Comparison of ENCODE assay signal across 8 mouse cellular contexts in genomic region chr10:80018739-80019297, GRCm38 (mm10). TPM values are rescaled to one million over a fixed set of nuclear protein-coding genes. Genes with fewer than 3 reads are reported as not detected.
DNase-seq lines count a peak whose midpoint lies in the region; ATAC-seq and TF ChIP-seq lines count a peak whose summit lies in the region.

No protein-coding gene starts in this region.

- peak overlapping the region; percentile 59; the same call in 1 of the 2 replicates for H3K9ac ChIP-seq in kidney, embryonic 14.5 days (ENCODE audit: low read depth, low read length)
- H3K9ac ChIP-seq in embryonic facial prominence, embryonic 12.5 days = peak overlapping the region; percentile 17; the same call in 1 of the 2 replicates
- H3K9ac ChIP-seq in kidney, postnatal 0 days (ENCODE audit: low read depth, low read length) = 0 out of 2 replicates have a peak overlapping the region, but pooled peaks have one; percentile 1

- no peak for TF ChIP-seq CTCF in kidney, postnatal 0 days (IDR thresholded peaks at IDR 0.05; ENCODE audit: low read depth)

- peak; percentile 55 for ATAC-seq in kidney, embryonic 14.5 days (ENCODE audit: low FRiP score, low TSS enrichment)
- 0 out of 2 replicates have a peak, but pooled peaks have one; percentile 8 for ATAC-seq in embryonic facial prominence, embryonic 12.5 days (ENCODE audit: insufficient number of reproducible peaks, insufficient read depth, low FRiP score, low TSS enrichment)
- peak; percentile 55 for ATAC-seq in kidney, postnatal 0 days (replicated peaks; ENCODE audit: low FRiP score, low read depth)
- peak; percentile 23 for ATAC-seq in megakaryocyte, adult 5-6 weeks (ENCODE audit: poor library complexity, severe bottlenecking)

- peak overlapping the region; percentile 32 for H3K4me3 ChIP-seq in kidney, embryonic 14.5 days (ENCODE audit: low read length)
- H3K4me3 ChIP-seq in embryonic facial prominence, embryonic 12.5 days = no peak overlapping the region
- no peak overlapping the region for H3K4me3 ChIP-seq in kidney, postnatal 0 days (replicated peaks; ENCODE audit: low read depth, low read length)

- peaks cover 19% of the 10 kb centered on the region for H3K27me3 ChIP-seq in kidney, embryonic 14.5 days (ENCODE audit: control insufficient read depth, insufficient read depth, low read length)
- peaks cover 43% of the 10 kb centered on the region for H3K27me3 ChIP-seq in embryonic facial prominence, embryonic 12.5 days
- 0 out of 2 replicates have a peak, but pooled peaks cover 2% of the 10 kb centered on the region for H3K27me3 ChIP-seq in kidney, postnatal 0 days (ENCODE audit: insufficient read depth, low read length)

- no peaks in the 10 kb centered on the region for H3K36me3 ChIP-seq in kidney, embryonic 14.5 days (ENCODE audit: control insufficient read depth, insufficient read depth, low read length)
- no peaks in the 10 kb centered on the region for H3K36me3 ChIP-seq in embryonic facial prominence, embryonic 12.5 days
- H3K36me3 ChIP-seq in kidney, postnatal 0 days (ENCODE audit: insufficient read depth, low read length) = no peaks in the 10 kb centered on the region

- H3K27ac ChIP-seq in kidney, embryonic 14.5 days (ENCODE audit: low read depth, low read length) = peak overlapping the region; percentile 55
- no peak overlapping the region for H3K27ac ChIP-seq in embryonic facial prominence, embryonic 12.5 days
- no peak overlapping the region for H3K27ac ChIP-seq in kidney, postnatal 0 days

- no peaks in the 10 kb centered on the region for H3K9me3 ChIP-seq in kidney, embryonic 14.5 days (ENCODE audit: control insufficient read depth, low read length)
- H3K9me3 ChIP-seq in embryonic facial prominence, embryonic 12.5 days = no peaks in the 10 kb centered on the region
- H3K9me3 ChIP-seq in kidney, postnatal 0 days (replicated peaks; ENCODE audit: low read length) = no peaks in the 10 kb centered on the region

- WGBS in kidney, embryonic 14.5 days = 1% methylated on average over 12 of the region's 15 CpGs
- WGBS in embryonic facial prominence, embryonic 12.5 days = 6% methylated on average over 10 of the region's 15 CpGs
- WGBS in kidney, postnatal 0 days = 5% methylated on average over 15 of the region's 15 CpGs

- no peak for DNase-seq in kidney, adult 8-10 months
- DNase-seq in kidney, postnatal 0 days (ENCODE audit: low spot score) = no peak
- DNase-seq in thymus, postnatal 36 days = peak; percentile 72
- no peak for DNase-seq in adrenal gland, postnatal 10 days
- DNase-seq in testis, postnatal 10 days (ENCODE audit: low spot score) = no peak

- H3K4me1 ChIP-seq in kidney, embryonic 14.5 days (ENCODE audit: control insufficient read depth, insufficient read depth, low read length) = peaks cover 18% of the 10 kb centered on the region
- peaks cover 19% of the 10 kb centered on the region for H3K4me1 ChIP-seq in embryonic facial prominence, embryonic 12.5 days
- H3K4me1 ChIP-seq in kidney, postnatal 0 days (replicated peaks; ENCODE audit: insufficient read depth, low read length) = peaks cover 8% of the 10 kb centered on the region; the same call in 1 of the 2 replicates

- H3K4me2 ChIP-seq in kidney, embryonic 14.5 days (replicated peaks; ENCODE audit: low read depth, low read length) = peak overlapping the region; percentile 47
- peak overlapping the region; percentile 28 for H3K4me2 ChIP-seq in embryonic facial prominence, embryonic 12.5 days (replicated peaks)
- H3K4me2 ChIP-seq in kidney, postnatal 0 days (ENCODE audit: low read length) = peak overlapping the region; percentile 2

RNA-seq across cellular contexts. Expression of gene Arhgap45, which starts 2.4 kb away (rescaled TPM):
- 4.8 and 7.7 TPM in 2 replicates for polyA plus RNA-seq in kidney, embryonic 14.5 days (2014; fragmentation: Nextera tagmentation; extraction: Ambion mirVana)
- 7.1 and 8.1 TPM in 2 replicates for polyA plus RNA-seq in embryonic facial prominence, embryonic 12.5 days (2016; fragmentation: Nextera tagmentation; extraction: Ambion mirVana)
- polyA plus RNA-seq in kidney, postnatal 0 days (2015; fragmentation: Nextera tagmentation; extraction: Ambion mirVana) = 4.0 and 4.6 TPM in 2 replicates
- total RNA-seq in megakaryocyte, adult 5-6 weeks (2015) = 135 and 140 TPM in 2 replicates
- total RNA-seq in megakaryocyte, adult 5-6 weeks (2017) = 235 and 237 TPM in 2 replicates
- 10 to 100 TPM; 11.9 to 12.7 TPM for total RNA-seq in adrenal gland, postnatal 10 days (2021)

RNA-seq across cellular contexts. Expression of gene Polr2e, which starts 20.8 kb away (rescaled TPM):
- 276 and 310 TPM in 2 replicates for polyA plus RNA-seq in kidney, embryonic 14.5 days (2014; fragmentation: Nextera tagmentation; extraction: Ambion mirVana)
- polyA plus RNA-seq in embryonic facial prominence, embryonic 12.5 days (2016; fragmentation: Nextera tagmentation; extraction: Ambion mirVana) = 227 and 245 TPM in 2 replicates
- 208 and 210 TPM in 2 replicates for polyA plus RNA-seq in kidney, postnatal 0 days (2015; fragmentation: Nextera tagmentation; extraction: Ambion mirVana)
- total RNA-seq in megakaryocyte, adult 5-6 weeks (2015) = 70.2 and 70.7 TPM in 2 replicates
- total RNA-seq in megakaryocyte, adult 5-6 weeks (2017) = 58.4 and 69.2 TPM in 2 replicates
- 100 to 1,000 TPM in 1 of 2 experiments, 10 to 100 TPM in 1; 96.5 to 102 TPM for total RNA-seq in adrenal gland, postnatal 10 days (2021)

RNA-seq across cellular contexts. Expression of gene Abca7, which starts 22.5 kb away (rescaled TPM):
- polyA plus RNA-seq in kidney, embryonic 14.5 days (2014; fragmentation: Nextera tagmentation; extraction: Ambion mirVana) = 1.8 and 2.7 TPM in 2 replicates
- 2.6 and 3.9 TPM in 2 replicates for polyA plus RNA-seq in embryonic facial prominence, embryonic 12.5 days (2016; fragmentation: Nextera tagmentation; extraction: Ambion mirVana)
- 2.4 and 2.6 TPM in 2 replicates for polyA plus RNA-seq in kidney, postnatal 0 days (2015; fragmentation: Nextera tagmentation; extraction: Ambion mirVana)
- total RNA-seq in megakaryocyte, adult 5-6 weeks (2015) = 32.6 and 34.7 TPM in 2 replicates
- 33.6 and 37.4 TPM in 2 replicates for total RNA-seq in megakaryocyte, adult 5-6 weeks (2017)
- total RNA-seq in adrenal gland, postnatal 10 days (2021) = 10 to 100 TPM; 16.0 to 19.8 TPM

RNA-seq across cellular contexts. Expression of gene Gpx4, which starts 28.1 kb away (rescaled TPM):
- polyA plus RNA-seq in kidney, embryonic 14.5 days (2014; fragmentation: Nextera tagmentation; extraction: Ambion mirVana) = 552 and 641 TPM in 2 replicates
- polyA plus RNA-seq in embryonic facial prominence, embryonic 12.5 days (2016; fragmentation: Nextera tagmentation; extraction: Ambion mirVana) = 475 and 505 TPM in 2 replicates
- polyA plus RNA-seq in kidney, postnatal 0 days (2015; fragmentation: Nextera tagmentation; extraction: Ambion mirVana) = 901 and 946 TPM in 2 replicates
- 259 and 303 TPM in 2 replicates for total RNA-seq in megakaryocyte, adult 5-6 weeks (2015)
- 375 and 378 TPM in 2 replicates for total RNA-seq in megakaryocyte, adult 5-6 weeks (2017)
- total RNA-seq in adrenal gland, postnatal 10 days (2021) = 1,000 to 10,000 TPM; 1,132 to 1,146 TPM

RNA-seq across cellular contexts. Expression of gene Cnn2, which starts 30.4 kb away (rescaled TPM):
- polyA plus RNA-seq in kidney, embryonic 14.5 days (2014; fragmentation: Nextera tagmentation; extraction: Ambion mirVana) = 186 and 220 TPM in 2 replicates
- polyA plus RNA-seq in embryonic facial prominence, embryonic 12.5 days (2016; fragmentation: Nextera tagmentation; extraction: Ambion mirVana) = 311 and 313 TPM in 2 replicates
- polyA plus RNA-seq in kidney, postnatal 0 days (2015; fragmentation: Nextera tagmentation; extraction: Ambion mirVana) = 221 and 261 TPM in 2 replicates
- total RNA-seq in megakaryocyte, adult 5-6 weeks (2015) = 174 and 175 TPM in 2 replicates
- total RNA-seq in megakaryocyte, adult 5-6 weeks (2017) = 286 and 299 TPM in 2 replicates
- total RNA-seq in adrenal gland, postnatal 10 days (2021) = 10 to 100 TPM; 46.8 to 57.8 TPM

Comparison
In these comparisons a context has a peak if more than half of its experiments do, and no peak if none do; other contexts are left out.
1. H3K9ac ChIP-seq: peak in every context shown above with its lines; median percentile 59 in kidney, embryonic 14.5 days; 17 in embryonic facial prominence, embryonic 12.5 days; 1 in kidney, postnatal 0 days.
2. DNase-seq: peak in thymus, postnatal 36 days (2 of 2); none in kidney, adult 8-10 months (0 of 2), kidney, postnatal 0 days (single experiment), adrenal gland, postnatal 10 days (single experiment) and testis, postnatal 10 days (single experiment).
3. Peak in every context shown above with its lines, with median percentiles within 50 percentile points of each other: ATAC-seq and H3K4me2 ChIP-seq.